Mouse (Mus musculus) left cerebral cortex, postnatal 4 days (tissue): ENCODE measurements around the gene Ybey. TPM values are rescaled to one million over a fixed set of nuclear protein-coding genes. Genes with fewer than 3 reads are reported as not detected.
A peak's percentile ranks its signal among the peaks of the same experiment; 100 is the strongest.

Experiments used
- DNase-seq: peaks from one replicate; pipeline ENCODE4 v3.0.0-alpha.2; 2022
- intact Hi-C: fragments of 180-260 bp; cut with DNase I; formaldehyde crosslinking; loops from one replicate; pipeline ENCODE4 v1.15.1; 2025
- total RNA-seq, 2 experiments: library from RNA; stranded (reverse); gene quantifications; 2 replicates each; pipeline ENCODE4 v1.2.3; 2021

Gene Ybey
- total RNA-seq, 2 experiments from 2014 or later = 3.8 TPM

GRCm38 (mm10) chr10:76445996-76446681, 22.8 kb downstream of the Ybey start:
- DNase-seq = no peak
- intact Hi-C loops = no loop called here

- peak; percentile 98 for DNase-seq
- intact Hi-C loops = no loop called here
Observed at GRCm38 (mm10) chr10:76442178-76443088, 26.5 kb downstream of the Ybey start, which contains the start of gene Pcnt. TSS of gene Pcnt (minus strand) at chr10:76442786.

- intact Hi-C loops = no loop called here
- DNase-seq = no peak
Observed at GRCm38 (mm10) chr10:76440281-76440680, 28.6 kb downstream of the Ybey start, which contains the start of gene AC141477.1. TSS of gene AC141477.1 (minus strand) at chr10:76440444.

GRCm38 (mm10) chr10:76439107-76439890, 29.6 kb downstream of the Ybey start:
- DNase-seq = no peak
- intact Hi-C loops = no loop called here

GRCm38 (mm10) chr10:76433925-76434324, 35.0 kb downstream of the Ybey start:
- no peak for DNase-seq
- intact Hi-C loops = no loop called here

GRCm38 (mm10) chr10:76425674-76426073, 43.2 kb downstream of the Ybey start:
- intact Hi-C loops = loop anchor here (10.0 kb wide), 1 partner anchor 89 kb away; no protein-coding TSS in a partner anchor
- no peak for DNase-seq

- DNase-seq = no peak
- intact Hi-C loops = loop anchor here (10.0 kb wide), 1 partner anchor 142 kb away; no protein-coding TSS in a partner anchor
Observed at GRCm38 (mm10) chr10:76416811-76417210, 52.1 kb downstream of the Ybey start.

Other genes with a start within 250 kb of the Ybey start
- gene Prmt2, start 231.2 kb downstream of the Ybey start, total RNA-seq = 100 to 1,000 TPM; 145 to 146 TPM
- gene S100b, start 215.3 kb downstream of the Ybey start, total RNA-seq = 1 to 10 TPM; 5.4 to 6.4 TPM
- gene Dip2a, start 123.8 kb downstream of the Ybey start, total RNA-seq = 10 to 100 TPM; 75.7 to 77.0 TPM
- gene AC141477.1, start 28.7 kb downstream of the Ybey start, total RNA-seq = not detected
- gene Pcnt, start 26.3 kb downstream of the Ybey start, total RNA-seq = 10 to 100 TPM; 11.5 to 11.6 TPM
- gene 2610028H24Rik, start 20.0 kb downstream of the Ybey start, total RNA-seq = not detected
- 10 to 100 TPM; 59.3 to 61.9 TPM for gene Mcm3ap, start 187 bp downstream of the Ybey start, total RNA-seq
- gene Lss, start 62.5 kb upstream of the Ybey start, total RNA-seq = 100 to 1,000 TPM in 1 of 2 experiments, 10 to 100 TPM in 1; 97.2 to 103 TPM
- not detected for gene Spatc1l, start 93.2 kb upstream of the Ybey start, total RNA-seq
- gene Ftcd, start 106.5 kb upstream of the Ybey start, total RNA-seq = not detected
- 10 to 100 TPM; 16.7 to 17.4 TPM for gene Col6a2, start 154.5 kb upstream of the Ybey start, total RNA-seq